Mouse (Mus musculus) right cerebral cortex, postnatal 36 days (tissue): ENCODE data around the gene Pnrc1.
A peak's percentile ranks its signal among the peaks of the same experiment; 100 is the strongest.

Source experiments
- DNase-seq, 2 experiments: peaks; one replicate each; pipeline ENCODE4 v3.0.0; 2022; ENCODE audit warnings: low spot score in 2 of 2, mixed read lengths in 1 of 2

The Pnrc1 gene

DNA sequence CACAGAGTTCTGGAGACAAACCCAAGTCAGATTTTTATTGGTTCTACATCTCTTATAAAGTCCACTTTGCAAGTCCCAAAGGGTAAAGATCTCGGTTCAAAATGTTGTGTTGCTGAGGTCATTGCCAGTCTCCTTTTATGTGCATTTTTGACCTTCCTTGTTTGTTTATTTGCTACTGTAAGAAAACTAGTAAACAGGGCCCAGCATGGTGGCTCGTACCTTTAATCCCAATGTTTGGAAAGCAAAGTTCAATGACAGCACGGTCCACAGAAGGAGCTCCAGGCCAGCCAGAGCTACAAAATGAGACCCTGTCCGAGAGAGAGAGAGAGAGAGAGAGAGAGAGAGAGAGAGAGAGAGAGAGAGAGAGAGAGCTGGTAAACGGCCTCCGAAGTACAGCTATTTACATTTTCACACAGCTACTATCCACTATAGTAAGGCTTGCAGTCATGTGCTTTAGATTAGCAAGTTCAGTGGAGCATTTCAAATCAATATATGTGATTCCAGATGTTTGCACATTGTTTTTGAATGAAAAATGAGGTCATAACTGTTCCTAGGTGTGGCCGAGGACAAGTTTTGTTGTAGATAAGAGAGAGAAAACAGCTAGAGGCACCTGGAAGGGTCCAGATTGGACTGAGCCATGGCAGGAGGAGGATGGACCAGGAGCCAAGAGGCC, 65.8 kb downstream of the Pnrc1 start:
- no peak for DNase-seq

DNA sequence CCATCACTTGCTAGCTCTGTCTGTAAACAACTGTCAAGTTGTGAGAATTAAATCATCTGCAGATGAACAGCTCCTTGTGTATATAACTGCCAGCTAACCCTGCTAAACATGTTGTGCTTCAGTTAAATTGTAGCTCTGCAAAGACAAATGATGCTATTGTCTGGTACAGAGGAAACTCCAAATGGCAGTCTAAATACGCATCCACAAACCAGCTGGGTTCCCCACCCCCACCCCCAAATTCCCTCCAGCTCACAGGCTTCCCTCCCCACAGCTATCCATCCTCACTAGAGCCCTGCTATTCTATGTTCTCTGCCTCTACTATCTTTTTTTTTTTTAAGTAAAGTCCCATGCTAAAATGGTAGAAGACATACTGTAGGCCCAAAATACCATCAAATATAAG, 68.1 kb downstream of the Pnrc1 start:
- no peak for DNase-seq

DNA sequence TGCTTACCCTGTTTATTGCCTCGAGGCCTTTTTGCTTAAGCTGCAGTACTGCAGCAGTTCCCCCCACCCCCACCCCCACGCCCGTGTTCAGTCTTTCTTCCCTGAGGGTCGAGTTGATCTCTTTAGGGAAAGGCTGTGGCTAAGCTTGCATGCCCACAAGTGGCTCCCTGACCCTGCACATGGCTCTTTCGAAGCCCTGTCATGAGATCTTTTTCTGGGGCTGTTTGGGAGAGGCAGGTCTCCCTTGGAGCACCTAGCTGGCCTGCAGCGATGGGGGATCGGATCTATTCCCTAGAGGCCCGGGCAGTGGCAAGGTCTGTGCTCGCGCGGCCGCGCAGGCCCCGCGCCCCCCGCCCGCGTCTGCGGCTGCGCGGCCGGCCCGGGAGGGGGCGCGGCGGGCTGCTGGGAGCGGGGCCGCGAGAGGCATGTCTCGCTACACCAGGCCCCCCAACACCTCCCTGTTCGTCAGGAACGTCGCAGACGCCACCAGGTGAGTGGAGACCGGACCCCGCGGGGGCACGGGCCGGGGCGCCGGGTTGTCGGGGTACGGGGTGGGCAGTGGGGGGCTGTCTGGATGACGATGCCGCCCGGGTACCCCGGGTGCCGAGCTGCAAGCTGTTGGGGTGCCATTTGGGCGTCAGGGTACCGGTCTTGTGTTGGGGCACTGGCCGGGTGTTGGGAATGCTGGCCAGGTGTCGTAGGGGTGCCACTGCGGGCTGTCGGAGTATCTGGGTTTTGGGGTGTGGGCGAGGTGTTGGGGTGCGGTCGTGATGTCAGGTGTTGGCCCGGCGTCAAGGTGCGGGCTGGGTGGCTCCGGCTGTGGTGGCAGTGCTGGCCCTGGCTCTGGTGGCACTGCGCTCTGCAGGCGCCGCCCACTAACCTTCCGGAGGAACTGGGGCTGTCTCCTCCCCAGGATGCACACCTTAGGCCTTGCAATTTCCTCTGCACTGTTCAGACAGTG, 80.8 kb downstream of the Pnrc1 start, which contains the start of gene Srsf12:
Gene Srsf12, plus strand, starts transcription at position 111 of the 961 bp plus-strand sequence.
- peak; percentile 24 to 32 for DNase-seq

DNA sequence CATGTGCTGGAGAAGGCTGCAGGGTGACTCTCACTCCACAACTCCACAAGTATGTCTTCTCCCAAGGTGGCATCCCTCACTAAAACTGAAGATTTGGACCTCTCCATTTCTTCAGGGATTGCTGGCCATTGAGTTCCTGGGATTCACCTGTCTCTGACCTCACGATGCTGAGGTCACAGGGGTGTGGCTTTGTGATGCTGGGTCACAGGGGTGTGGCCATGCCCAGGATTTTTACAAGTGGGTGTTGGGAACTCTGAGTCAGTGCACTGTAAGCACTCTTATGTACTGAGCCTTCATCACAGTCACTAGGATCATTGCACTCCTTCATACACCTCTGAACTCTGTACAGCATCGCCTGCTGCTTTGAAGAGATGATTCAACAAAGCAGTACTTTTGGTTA, 82.4 kb downstream of the Pnrc1 start:
- no peak for DNase-seq

DNA sequence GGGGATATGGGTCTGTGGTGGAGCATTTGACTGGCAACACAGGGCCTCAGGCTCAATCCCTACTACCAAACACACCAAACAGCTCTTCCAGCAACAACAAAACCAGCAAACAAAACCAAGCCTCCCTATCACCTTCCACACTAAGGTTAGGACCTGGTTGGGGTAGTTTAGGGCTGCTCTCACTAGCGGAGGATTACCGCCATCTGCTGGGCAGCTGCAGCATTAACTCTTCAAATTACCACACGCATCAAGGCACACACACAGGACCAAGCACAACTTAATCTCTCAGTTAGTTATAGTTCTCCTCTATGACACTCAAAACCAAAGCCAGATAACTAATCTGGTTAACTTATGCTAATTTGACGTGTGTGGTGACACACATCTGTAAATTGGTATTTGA, 85.3 kb downstream of the Pnrc1 start:
- peak in 1 of 2 experiments; percentile 12 for DNase-seq

DNA sequence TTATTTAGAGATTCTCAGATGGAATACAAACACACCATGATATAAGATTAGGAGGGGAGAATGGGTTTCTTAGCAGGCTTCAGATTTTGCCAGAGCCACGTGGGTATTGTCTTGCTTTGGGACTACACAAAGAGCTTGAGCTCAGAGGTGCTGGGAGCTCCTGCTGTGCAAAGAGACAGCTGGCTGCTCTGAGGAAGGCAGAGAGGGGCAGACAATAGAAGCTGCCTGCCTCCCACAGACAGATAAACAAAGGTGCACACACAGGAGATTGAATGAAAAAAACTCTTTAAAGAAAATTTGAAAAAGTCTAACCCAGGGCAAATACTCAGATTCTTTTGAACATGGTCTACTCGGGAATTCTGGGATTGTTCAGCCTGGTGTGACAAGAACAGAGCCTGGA, 91.8 kb downstream of the Pnrc1 start:
- no peak for DNase-seq
